Mouse (Mus musculus): ENCODE results near the gene Fgfr2.

- TF ChIP-seq POLR2A (IDR thresholded peaks at IDR 0.05; ENCODE audit: insufficient read length, low read depth) (no peak), CEBPB (IDR thresholded peaks at IDR 0.05; ENCODE audit: insufficient read depth, poor library complexity, severe bottlenecking) (no peak), MYOD1 (IDR thresholded peaks at IDR 0.05; ENCODE audit: control insufficient read depth in 1 of 3, insufficient read length in 2 of 3, low read depth in 2 of 3) (no peak), MYOG (IDR thresholded peaks at IDR 0.05; ENCODE audit: control insufficient read depth in 1 of 3, insufficient read depth in 1 of 3, insufficient read length in 2 of 3, low read depth in 2 of 3) (no peak)
Measured at GRCm38 (mm10) chr7:130178991-130179390, 2944.2 kb downstream of the Fgfr2 start.
